Mouse (Mus musculus) lung, postnatal 25 days (tissue): ENCODE measurements around the gene Mnat1.

Experiments used
- DNase-seq: peaks from one replicate; pipeline ENCODE4 v3.0.0; 2022; ENCODE audit warnings: low spot score

Gene Mnat1

GRCm38 (mm10) chr12:73231552-73231951, 108.0 kb downstream of the Mnat1 start:
- no peak for DNase-seq

- no peak for DNase-seq
These were observed 109.1 kb downstream of the Mnat1 start for GRCm38 (mm10) chr12:73232586-73232985.

- peak; percentile 7 for DNase-seq
These were observed 118.4 kb downstream of the Mnat1 start for GRCm38 (mm10) chr12:73241960-73242359.

- no peak for DNase-seq
These were observed 122.2 kb downstream of the Mnat1 start for GRCm38 (mm10) chr12:73245687-73246086.

GRCm38 (mm10) chr12:73255006-73255405, 131.5 kb downstream of the Mnat1 start:
- DNase-seq, result no peak

- no peak for DNase-seq
These were observed 135.8 kb downstream of the Mnat1 start for GRCm38 (mm10) chr12:73259269-73259668.

- no peak for DNase-seq
These were observed 136.8 kb downstream of the Mnat1 start for GRCm38 (mm10) chr12:73260339-73260738.

- DNase-seq, result no peak
These were observed 142.0 kb downstream of the Mnat1 start for GRCm38 (mm10) chr12:73265381-73265978.

GRCm38 (mm10) chr12:73266597-73266996, 143.1 kb downstream of the Mnat1 start:
- no peak for DNase-seq

- no peak for DNase-seq
These were observed 145.0 kb downstream of the Mnat1 start for GRCm38 (mm10) chr12:73268497-73268896.

GRCm38 (mm10) chr12:73269531-73269930, 146.0 kb downstream of the Mnat1 start:
- no peak for DNase-seq

GRCm38 (mm10) chr12:73269933-73270332, 146.4 kb downstream of the Mnat1 start:
- no peak for DNase-seq

- DNase-seq, result no peak
These were observed 151.4 kb downstream of the Mnat1 start for GRCm38 (mm10) chr12:73274921-73275320.

GRCm38 (mm10) chr12:73286287-73287092, 163.0 kb downstream of the Mnat1 start, which contains the start of the genes Trmt5 and Slc38a6:
Gene Trmt5 (minus strand): TSS chr12:73286710.
Gene Slc38a6 (plus strand): TSS chr12:73286779.
- DNase-seq, result peak; percentile 93

GRCm38 (mm10) chr12:73287609-73288008, 164.1 kb downstream of the Mnat1 start:
- DNase-seq, result peak; percentile 53

- DNase-seq, result no peak
These were observed 165.1 kb downstream of the Mnat1 start for GRCm38 (mm10) chr12:73288626-73289025.

GRCm38 (mm10) chr12:73294884-73295283, 171.4 kb downstream of the Mnat1 start:
- DNase-seq, result no peak

- no peak for DNase-seq
These were observed 172.1 kb downstream of the Mnat1 start for GRCm38 (mm10) chr12:73295505-73296140.

- no peak for DNase-seq
These were observed 175.1 kb downstream of the Mnat1 start for GRCm38 (mm10) chr12:73298621-73299020.

GRCm38 (mm10) chr12:73300531-73300930, 177.0 kb downstream of the Mnat1 start:
- DNase-seq, result no peak

- no peak for DNase-seq
These were observed 181.1 kb downstream of the Mnat1 start for GRCm38 (mm10) chr12:73304636-73305035.

- no peak for DNase-seq
These were observed 184.2 kb downstream of the Mnat1 start for GRCm38 (mm10) chr12:73307750-73308149.

- DNase-seq, result no peak
These were observed 185.2 kb downstream of the Mnat1 start for GRCm38 (mm10) chr12:73308711-73309110.
